Mouse (Mus musculus): ENCODE measurements around the gene Cdc42ep1. TPM values are rescaled to one million over a fixed set of nuclear protein-coding genes. Genes with fewer than 3 reads are reported as not detected.

Gene Cdc42ep1
- total and polyA plus RNA-seq, 3 experiments: 30.8 to 62.3 (median 37.1) TPM

DNA sequence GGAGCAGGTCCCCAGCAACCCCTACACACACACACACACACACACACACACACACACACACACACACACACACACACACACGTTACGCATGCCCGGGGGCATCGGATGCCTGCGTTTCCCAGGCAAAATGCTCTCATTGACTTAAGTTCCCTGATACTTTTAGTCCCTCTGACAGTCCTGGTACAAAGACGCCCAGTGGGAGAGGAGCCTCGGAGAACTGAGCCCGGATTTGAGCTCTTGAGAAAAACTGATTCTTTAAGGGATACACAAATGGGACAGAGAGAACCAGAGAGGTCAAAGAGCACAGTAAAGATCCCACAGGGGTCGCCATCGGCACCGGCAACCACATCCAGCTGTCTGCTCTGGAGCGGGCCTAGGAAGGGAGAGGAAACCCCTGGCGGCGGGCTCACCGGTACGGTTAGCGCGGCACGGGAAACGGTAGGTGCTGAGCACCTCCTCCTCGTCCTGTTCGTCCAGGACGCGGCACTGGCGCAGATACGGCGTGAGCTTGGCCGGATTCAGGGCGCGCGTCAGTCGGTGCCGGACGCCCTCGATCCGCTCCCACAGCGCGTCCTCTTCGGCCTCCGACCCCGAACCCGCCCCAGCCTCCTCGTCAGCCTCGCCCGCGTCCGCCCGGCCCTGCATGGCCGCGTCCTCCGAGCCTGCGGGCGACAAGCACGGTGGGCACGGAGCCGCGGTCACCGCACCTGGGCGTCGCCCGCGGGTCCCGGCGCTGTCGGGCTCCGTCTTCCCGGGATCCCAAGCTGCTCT is 40.3 kb upstream of the Cdc42ep1 start:
- Histone ChIP-seq H3K27ac (peak overlapping the region; percentile 96), H3K79me2 (replicated peaks; ENCODE audit: control insufficient read depth, insufficient read depth, low read length) (no peaks in the 10 kb centered on the region; the same call in 1 of the 2 replicates), H3K4me1 (ENCODE audit: control insufficient read depth, insufficient read depth, low read length) (peaks cover 20% of the 10 kb centered on the region), H3K36me3 (ENCODE audit: control insufficient read depth, insufficient read depth, low read length) (peaks cover 2% of the 10 kb centered on the region), H3K4me3 (peak overlapping the region; percentile 85), H3K27me3 (ENCODE audit: control insufficient read depth, insufficient read depth, low read length) (no peaks in the 10 kb centered on the region), H3K9ac (ENCODE audit: low read depth, low read length) (peak overlapping the region; percentile 98)
- TF ChIP-seq POLR2A (IDR thresholded peaks at IDR 0.05; ENCODE audit: insufficient read depth, low read depth, low read length) (no peak), EP300 (IDR thresholded peaks at IDR 0.05; ENCODE audit: insufficient read depth, low read depth, low read length) (no peak), CTCF (IDR thresholded peaks at IDR 0.05) (peak; percentile 48)
- intact Hi-C loops (cut with DNase I): loop anchor here (2.0 kb wide), 1 partner anchor 15 kb away; no protein-coding TSS in a partner anchor
- WGBS: 5% methylated on average over 67 of the region's 67 CpGs
- no peak for DNase-seq

DNA sequence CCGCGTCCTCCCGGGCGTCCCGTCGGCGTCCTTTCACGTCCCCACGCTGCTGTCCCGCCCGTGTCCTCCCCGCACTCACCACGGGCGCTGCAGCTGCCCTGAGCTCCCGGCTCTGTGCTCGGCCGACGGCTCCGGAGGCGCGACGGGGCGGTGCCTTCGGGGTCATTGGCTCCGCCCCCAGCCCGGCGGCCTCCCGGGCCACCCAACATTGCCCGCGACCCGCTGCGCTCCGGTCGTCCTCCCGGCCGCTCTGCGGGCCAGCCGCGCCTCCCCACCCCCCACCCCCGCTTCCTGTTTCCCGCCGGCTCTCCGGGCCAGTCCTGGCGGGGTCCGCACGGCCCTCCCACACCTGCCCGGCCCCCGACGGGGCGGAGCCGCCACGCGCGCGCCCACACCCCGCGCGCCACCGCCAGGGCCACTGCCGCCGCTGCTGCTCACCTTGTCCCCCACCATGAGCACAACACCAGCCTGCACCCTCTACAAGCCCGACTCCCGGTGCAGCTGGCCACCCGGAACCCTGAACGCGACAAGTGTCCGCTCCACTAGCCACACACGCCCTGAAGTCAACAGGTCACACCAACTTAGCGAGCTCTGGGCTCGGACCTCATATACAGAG is 39.5 kb upstream of the Cdc42ep1 start, which contains the start of gene Card10:
TSS of gene Card10 (minus strand) at position 267 of the 616 bp plus-strand sequence.
- Histone ChIP-seq H3K27ac (peak within 1 kb of the TSS; percentile 96), H3K4me3 (peak within 1 kb of the TSS; percentile 85), H3K9ac (ENCODE audit: low read depth, low read length) (peak within 1 kb of the TSS; percentile 98), H3K36me3 (ENCODE audit: control insufficient read depth, insufficient read depth, low read length) (peaks cover 2% of the 10 kb centered on the region), H3K27me3 (ENCODE audit: control insufficient read depth, insufficient read depth, low read length) (no peaks in the 10 kb centered on the region), H3K79me2 (replicated peaks; ENCODE audit: control insufficient read depth, insufficient read depth, low read length) (no peaks in the 10 kb centered on the region), H3K4me1 (ENCODE audit: control insufficient read depth, insufficient read depth, low read length) (peaks cover 17% of the 10 kb centered on the region)
- WGBS: 2% methylated on average over 67 of the region's 70 CpGs
- peak; percentile 88 for DNase-seq
- intact Hi-C loops (cut with DNase I): loop anchor here (2.0 kb wide), 1 partner anchor 16 kb away; no protein-coding TSS in a partner anchor
- TF ChIP-seq POLR2A (IDR thresholded peaks at IDR 0.05; ENCODE audit: insufficient read depth, low read depth, low read length) (peak; percentile 83), EP300 (IDR thresholded peaks at IDR 0.05; ENCODE audit: insufficient read depth, low read depth, low read length) (no peak), CTCF (IDR thresholded peaks at IDR 0.05) (peak; percentile 19; the same call in 1 of the 2 replicates)

DNA sequence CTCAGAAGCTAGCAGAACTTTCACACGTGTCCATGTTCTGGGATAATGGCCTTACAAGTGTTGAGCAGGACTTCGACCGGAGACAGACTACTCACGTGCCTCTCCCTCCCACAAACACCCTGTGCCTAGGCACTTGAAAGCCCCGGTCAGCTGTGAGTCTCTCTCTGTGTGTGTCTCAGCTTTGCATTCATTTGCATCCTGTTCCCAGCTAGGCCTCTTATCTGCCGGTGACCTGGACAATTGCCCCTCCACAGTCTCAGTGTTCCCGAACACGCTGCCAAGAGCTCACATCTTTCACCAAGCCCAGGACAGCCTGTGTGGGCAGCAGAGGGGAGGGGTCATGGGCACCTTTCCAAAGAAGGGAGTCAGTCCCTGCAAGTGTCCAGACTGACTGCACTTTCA is 38.9 kb upstream of the Cdc42ep1 start:
- H3K9ac ChIP-seq (ENCODE audit: low read depth, low read length): no peak overlapping the region
- no peaks in the 10 kb centered on the region for H3K79me2 ChIP-seq (replicated peaks; ENCODE audit: control insufficient read depth, insufficient read depth, low read length)
- peaks cover 13% of the 10 kb centered on the region for H3K4me1 ChIP-seq (ENCODE audit: control insufficient read depth, insufficient read depth, low read length)
- no peaks in the 10 kb centered on the region for H3K27me3 ChIP-seq (ENCODE audit: control insufficient read depth, insufficient read depth, low read length)
- peaks cover 2% of the 10 kb centered on the region for H3K36me3 ChIP-seq (ENCODE audit: control insufficient read depth, insufficient read depth, low read length)
- DNase-seq: peak; percentile 70 to 82
- peak; percentile 20; the same call in 1 of the 2 replicates for TF ChIP-seq POLR2A (IDR thresholded peaks at IDR 0.05; ENCODE audit: insufficient read depth, low read depth, low read length)
- TF ChIP-seq EP300 (IDR thresholded peaks at IDR 0.05; ENCODE audit: insufficient read depth, low read depth, low read length): 0 out of 2 replicates have a peak, but pooled peaks have one; percentile 21
- TF ChIP-seq CTCF (IDR thresholded peaks at IDR 0.05): no peak
- WGBS: 7% methylated on average over 8 of the region's 8 CpGs
- H3K27ac ChIP-seq: peak overlapping the region; percentile 96
- intact Hi-C loops (cut with DNase I): loop anchor here (2.0 kb wide), 1 partner anchor 17 kb away; no protein-coding TSS in a partner anchor
- H3K4me3 ChIP-seq: peak overlapping the region; percentile 85

DNA sequence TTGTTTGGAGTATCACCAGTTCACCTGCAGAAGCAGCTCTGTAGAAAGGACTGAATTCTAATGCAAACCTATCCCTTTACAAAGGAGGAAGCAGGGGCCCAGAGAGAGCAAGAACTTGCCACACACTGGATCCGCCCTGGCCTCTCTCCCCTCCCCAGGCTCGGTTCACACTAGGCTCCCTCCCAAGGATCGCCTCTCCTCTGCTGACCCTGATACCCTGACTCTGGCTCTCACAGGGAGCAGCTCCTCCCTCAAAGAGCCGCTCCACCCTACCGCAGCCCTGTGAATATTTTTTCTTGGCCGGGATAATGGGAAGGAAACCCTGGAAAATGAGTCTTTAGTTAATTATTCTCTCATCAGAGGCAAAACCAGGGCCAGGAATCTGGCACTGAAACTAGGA is 38.1 kb upstream of the Cdc42ep1 start:
- Histone ChIP-seq H3K4me1 (ENCODE audit: control insufficient read depth, insufficient read depth, low read length) (peaks cover 12% of the 10 kb centered on the region), H3K27me3 (ENCODE audit: control insufficient read depth, insufficient read depth, low read length) (no peaks in the 10 kb centered on the region), H3K27ac (peak overlapping the region; percentile 96), H3K79me2 (replicated peaks; ENCODE audit: control insufficient read depth, insufficient read depth, low read length) (no peaks in the 10 kb centered on the region), H3K9ac (ENCODE audit: low read depth, low read length) (no peak overlapping the region), H3K36me3 (ENCODE audit: control insufficient read depth, insufficient read depth, low read length) (no peaks in the 10 kb centered on the region), H3K4me3 (no peak overlapping the region)
- 31% methylated on average over 6 of the region's 6 CpGs for WGBS
- DNase-seq: peak in 1 of 2 experiments; percentile 62
- intact Hi-C loops (cut with DNase I): no loop called here
- TF ChIP-seq EP300 (IDR thresholded peaks at IDR 0.05; ENCODE audit: insufficient read depth, low read depth, low read length) (peak; percentile 32; the same call in 1 of the 2 replicates), POLR2A (IDR thresholded peaks at IDR 0.05; ENCODE audit: insufficient read depth, low read depth, low read length) (peak; percentile 36; the same call in 1 of the 2 replicates), CTCF (IDR thresholded peaks at IDR 0.05) (no peak)

DNA sequence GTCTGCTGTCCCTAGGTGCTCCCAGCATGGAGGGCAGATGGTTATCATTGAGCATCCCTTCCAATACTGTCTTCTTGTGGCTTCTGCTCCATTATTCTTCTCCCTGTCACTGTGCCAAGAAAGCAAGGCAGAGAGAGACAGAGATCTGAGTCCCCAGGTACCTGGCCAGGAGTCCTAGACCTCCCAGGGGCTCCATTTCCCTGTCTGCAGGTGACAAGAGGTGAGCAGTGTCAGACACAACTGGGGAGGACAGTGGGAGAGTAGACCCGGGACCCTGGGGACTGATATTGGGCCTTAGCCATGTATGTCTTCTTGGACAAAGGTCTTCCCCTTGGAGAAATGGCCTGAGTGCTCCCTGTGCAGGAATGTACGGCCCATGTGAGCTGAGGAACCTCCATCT is 37.1 kb upstream of the Cdc42ep1 start:
- Histone ChIP-seq H3K27ac (no peak overlapping the region), H3K36me3 (ENCODE audit: control insufficient read depth, insufficient read depth, low read length) (no peaks in the 10 kb centered on the region), H3K9ac (ENCODE audit: low read depth, low read length) (no peak overlapping the region), H3K4me1 (ENCODE audit: control insufficient read depth, insufficient read depth, low read length) (peaks cover 14% of the 10 kb centered on the region), H3K79me2 (replicated peaks; ENCODE audit: control insufficient read depth, insufficient read depth, low read length) (no peaks in the 10 kb centered on the region), H3K4me3 (no peak overlapping the region), H3K27me3 (ENCODE audit: control insufficient read depth, insufficient read depth, low read length) (no peaks in the 10 kb centered on the region)
- TF ChIP-seq CTCF (IDR thresholded peaks at IDR 0.05) (no peak), POLR2A (IDR thresholded peaks at IDR 0.05; ENCODE audit: insufficient read depth, low read depth, low read length) (no peak), EP300 (IDR thresholded peaks at IDR 0.05; ENCODE audit: insufficient read depth, low read depth, low read length) (no peak)
- DNase-seq: no peak
- intact Hi-C loops (cut with DNase I): no loop called here
- 61% methylated on average over 2 of the region's 2 CpGs for WGBS
